Mouse (Mus musculus): Measurements from ENCODE around the gene Wdr90. TPM values are rescaled to one million over a fixed set of nuclear protein-coding genes. Genes with fewer than 3 reads are reported as not detected.
A peak's percentile ranks its signal among the peaks of the same experiment; 100 is the strongest.

Wdr90 gene
- polyA plus RNA-seq, 1 experiment from 2014 or later = 25.7 TPM

DNA sequence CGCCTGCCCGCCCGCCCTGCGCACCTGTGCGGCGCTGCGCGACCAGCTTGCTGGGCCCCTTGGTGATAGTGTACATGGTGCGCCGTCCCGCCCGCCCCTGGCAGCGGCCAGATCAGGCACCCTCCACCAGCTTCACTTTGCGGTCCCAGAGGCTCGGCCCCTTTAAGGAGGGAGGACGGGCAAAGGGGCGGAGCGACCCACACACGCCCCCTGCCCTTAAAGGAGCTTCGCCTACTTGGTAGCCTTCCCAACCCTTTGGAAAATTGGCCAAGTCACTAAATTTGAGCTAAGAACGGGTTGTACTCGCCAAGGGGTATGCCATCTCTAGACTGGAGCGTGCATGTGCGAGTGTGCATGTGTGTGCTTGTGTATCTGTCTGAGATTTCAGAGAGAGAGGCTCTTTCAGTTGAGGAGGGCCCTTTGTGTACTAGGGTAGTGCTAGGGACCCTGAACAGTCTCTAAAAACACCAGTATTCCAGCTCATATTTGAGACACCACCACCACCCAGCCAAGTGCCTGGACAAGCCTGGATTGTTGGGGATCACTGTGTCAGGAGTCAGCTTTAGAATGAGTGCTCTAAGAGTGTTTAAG is 7.4 kb upstream of the Wdr90 start, which contains the start of gene Mcrip2:
Mcrip2 (minus strand) TSS at position 164 of the 591 bp plus-strand sequence.
- ATAC-seq (replicated peaks; ENCODE audit: low FRiP score) (peak; percentile 83), DNase-seq (ENCODE audit: low spot score) (peak; percentile 84)
- Histone ChIP-seq H3K4me2 (peak within 1 kb of the TSS; percentile 93), H3K36me3 (ENCODE audit: control insufficient read depth, insufficient read depth, low read length) (peaks cover 7% of the 10 kb centered on the region; the same call in 1 of the 2 replicates), H3K27me3 (replicated peaks; ENCODE audit: control insufficient read depth, insufficient read depth, low read length) (no peaks in the 10 kb centered on the region), H3K4me3 (ENCODE audit: low read depth, low read length) (peak within 1 kb of the TSS; percentile 86), H3K9ac (ENCODE audit: low read depth, low read length) (peak within 1 kb of the TSS; percentile 82), H3K4me1 (replicated peaks; ENCODE audit: control insufficient read depth, insufficient read depth, low read length) (peaks cover 14% of the 10 kb centered on the region), H3K9me3 (ENCODE audit: control insufficient read depth, low read length) (no peaks in the 10 kb centered on the region), H3K27ac (ENCODE audit: low read depth, low read length) (peak within 1 kb of the TSS; percentile 70)
- under 1% methylated on average over 24 of the region's 24 CpGs for WGBS

DNA sequence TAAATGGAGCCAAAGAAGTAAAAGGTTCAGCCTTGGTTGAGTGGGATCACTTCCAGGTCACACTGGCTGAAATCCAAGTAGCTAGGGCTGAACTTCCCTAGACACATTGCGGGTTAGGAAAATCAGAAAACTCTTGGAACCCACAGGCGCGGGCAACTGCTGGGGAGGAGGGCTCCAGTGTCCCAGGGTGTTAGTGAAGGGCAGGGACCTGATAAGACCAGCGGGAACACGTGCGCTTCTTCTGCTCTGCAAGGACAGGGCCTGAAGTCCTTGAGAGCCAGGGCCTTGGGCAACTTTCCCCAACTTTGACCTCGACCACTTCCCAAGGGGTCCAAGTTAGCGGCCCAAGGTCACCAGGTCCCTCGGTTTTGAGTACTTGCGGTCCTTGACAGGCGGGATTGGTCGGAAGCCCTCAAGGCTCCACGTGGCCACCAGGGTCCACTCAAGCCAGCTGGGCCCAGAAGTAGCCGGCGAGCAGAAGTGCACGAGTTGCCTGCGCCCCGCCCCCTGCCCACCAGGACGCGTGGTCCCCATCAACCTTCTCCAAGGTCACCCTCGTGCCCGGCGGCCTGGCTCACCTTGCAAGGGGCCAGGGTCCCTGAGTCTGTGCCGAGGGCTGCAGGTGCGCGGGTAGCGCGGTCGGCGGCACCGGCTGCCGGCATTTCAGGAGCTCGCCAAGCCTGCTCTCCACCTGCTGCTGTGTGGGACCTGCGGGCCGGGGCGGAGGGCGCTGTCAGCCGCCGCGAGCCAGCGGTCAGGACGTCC is 6.7 kb upstream of the Wdr90 start:
- H3K27ac ChIP-seq (ENCODE audit: low read depth, low read length) = peak overlapping the region; percentile 70
- peak; percentile 73 for DNase-seq (ENCODE audit: low spot score)
- under 1% methylated on average over 42 of the region's 42 CpGs for WGBS

DNA sequence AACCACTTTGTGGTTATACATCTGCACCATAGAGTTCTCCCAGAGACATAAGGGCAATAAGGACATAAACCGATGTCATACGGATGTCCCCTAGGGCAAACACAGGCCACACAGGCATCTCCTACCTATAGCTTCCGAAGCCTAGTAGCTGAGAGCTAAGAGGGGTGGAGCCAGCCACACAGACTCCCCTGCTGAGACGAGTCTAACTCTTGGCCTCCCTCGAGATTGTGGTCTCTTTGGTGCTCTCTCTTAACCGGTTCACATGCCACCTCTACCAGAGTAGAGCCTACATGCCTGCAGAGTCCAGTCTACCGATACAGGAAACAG is 6.2 kb upstream of the Wdr90 start:
- Histone ChIP-seq H3K36me3 (ENCODE audit: control insufficient read depth, insufficient read depth, low read length) (peaks cover 9% of the 10 kb centered on the region; the same call in 1 of the 2 replicates), H3K27me3 (replicated peaks; ENCODE audit: control insufficient read depth, insufficient read depth, low read length) (no peaks in the 10 kb centered on the region), H3K4me1 (replicated peaks; ENCODE audit: control insufficient read depth, insufficient read depth, low read length) (peaks cover 15% of the 10 kb centered on the region), H3K27ac (ENCODE audit: low read depth, low read length) (peak overlapping the region; percentile 70), H3K9me3 (ENCODE audit: control insufficient read depth, low read length) (no peaks in the 10 kb centered on the region), H3K9ac (ENCODE audit: low read depth, low read length) (peak overlapping the region; percentile 82), H3K4me2 (peak overlapping the region; percentile 93), H3K4me3 (ENCODE audit: low read depth, low read length) (peak overlapping the region; percentile 86)
- DNase-seq (ENCODE audit: low spot score) (no peak), ATAC-seq (replicated peaks; ENCODE audit: low FRiP score) (peak; percentile 64)
- WGBS = 10% methylated on average over 7 of the region's 7 CpGs

More for the DNA sequence above, 6.7 kb upstream of the Wdr90 start:
- Histone ChIP-seq H3K9me3 (ENCODE audit: control insufficient read depth, low read length) (no peaks in the 10 kb centered on the region), H3K4me2 (peak overlapping the region; percentile 93), H3K4me1 (replicated peaks; ENCODE audit: control insufficient read depth, insufficient read depth, low read length) (peaks cover 14% of the 10 kb centered on the region), H3K9ac (ENCODE audit: low read depth, low read length) (peak overlapping the region; percentile 82), H3K4me3 (ENCODE audit: low read depth, low read length) (peak overlapping the region; percentile 86), H3K36me3 (ENCODE audit: control insufficient read depth, insufficient read depth, low read length) (peaks cover 8% of the 10 kb centered on the region; the same call in 1 of the 2 replicates), H3K27me3 (replicated peaks; ENCODE audit: control insufficient read depth, insufficient read depth, low read length) (no peaks in the 10 kb centered on the region)
- peak; percentile 68 for ATAC-seq (replicated peaks; ENCODE audit: low FRiP score)

DNA sequence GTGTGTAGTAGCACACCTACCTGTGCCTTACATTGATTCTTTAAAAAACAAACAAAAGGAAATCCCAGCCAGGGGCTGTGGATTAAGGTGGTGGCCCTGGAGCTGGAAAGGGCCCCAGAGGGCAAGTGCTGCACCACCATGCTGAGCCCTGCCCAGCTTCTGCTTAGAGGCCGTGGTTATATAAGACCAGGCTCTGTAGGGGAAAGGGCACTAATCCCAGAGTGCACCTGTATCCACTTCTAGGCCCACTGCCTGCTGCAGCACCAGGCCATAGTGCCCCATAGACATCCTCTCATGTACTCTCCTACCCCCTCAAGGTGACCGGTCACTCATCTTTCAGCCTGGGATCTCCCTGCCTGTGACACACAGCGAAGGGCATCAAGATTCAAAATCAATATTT is 4.9 kb upstream of the Wdr90 start:
- Histone ChIP-seq H3K9ac (ENCODE audit: low read depth, low read length) (no peak overlapping the region), H3K4me1 (replicated peaks; ENCODE audit: control insufficient read depth, insufficient read depth, low read length) (peaks cover 24% of the 10 kb centered on the region), H3K27ac (ENCODE audit: low read depth, low read length) (no peak overlapping the region), H3K27me3 (replicated peaks; ENCODE audit: control insufficient read depth, insufficient read depth, low read length) (no peaks in the 10 kb centered on the region), H3K36me3 (ENCODE audit: control insufficient read depth, insufficient read depth, low read length) (peaks cover 9% of the 10 kb centered on the region; the same call in 1 of the 2 replicates), H3K9me3 (ENCODE audit: control insufficient read depth, low read length) (no peaks in the 10 kb centered on the region), H3K4me2 (peak overlapping the region; percentile 9; the same call in 1 of the 2 replicates), H3K4me3 (ENCODE audit: low read depth, low read length) (no peak overlapping the region; the same call in 1 of the 2 replicates)
- no peak for DNase-seq (ENCODE audit: low spot score)
- 95% methylated on average over 3 of the region's 3 CpGs for WGBS
- no peak for ATAC-seq (replicated peaks; ENCODE audit: low FRiP score)

DNA sequence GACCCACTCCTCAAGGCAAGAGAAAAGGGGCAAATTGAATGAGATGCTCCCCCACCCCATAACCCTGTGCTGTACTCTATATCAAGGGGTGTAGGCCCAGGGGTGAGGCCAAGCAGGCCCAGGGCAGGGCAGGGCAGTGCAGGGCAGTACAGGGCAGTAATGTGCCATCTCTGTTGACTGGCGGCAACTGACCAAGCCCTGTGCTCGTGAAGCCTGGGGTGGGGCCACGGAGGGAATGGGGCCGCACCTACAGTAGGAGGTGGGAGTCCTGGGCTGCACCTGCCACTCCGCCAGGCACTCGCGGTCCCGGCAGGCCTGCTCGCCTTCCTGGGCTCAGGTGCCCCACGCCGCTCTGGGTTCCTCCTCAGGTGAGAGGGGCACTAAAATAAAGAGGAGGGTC is 4.0 kb upstream of the Wdr90 start:
- Histone ChIP-seq H3K36me3 (ENCODE audit: control insufficient read depth, insufficient read depth, low read length) (peaks cover 9% of the 10 kb centered on the region; the same call in 1 of the 2 replicates), H3K4me2 (no peak overlapping the region), H3K4me3 (ENCODE audit: low read depth, low read length) (no peak overlapping the region; the same call in 1 of the 2 replicates), H3K27me3 (replicated peaks; ENCODE audit: control insufficient read depth, insufficient read depth, low read length) (no peaks in the 10 kb centered on the region), H3K9ac (ENCODE audit: low read depth, low read length) (no peak overlapping the region), H3K27ac (ENCODE audit: low read depth, low read length) (no peak overlapping the region), H3K4me1 (replicated peaks; ENCODE audit: control insufficient read depth, insufficient read depth, low read length) (peaks cover 30% of the 10 kb centered on the region), H3K9me3 (ENCODE audit: control insufficient read depth, low read length) (no peaks in the 10 kb centered on the region)
- WGBS = 90% methylated on average over 11 of the region's 11 CpGs
- ATAC-seq (replicated peaks; ENCODE audit: low FRiP score) (no peak), DNase-seq (ENCODE audit: low spot score) (no peak)

DNA sequence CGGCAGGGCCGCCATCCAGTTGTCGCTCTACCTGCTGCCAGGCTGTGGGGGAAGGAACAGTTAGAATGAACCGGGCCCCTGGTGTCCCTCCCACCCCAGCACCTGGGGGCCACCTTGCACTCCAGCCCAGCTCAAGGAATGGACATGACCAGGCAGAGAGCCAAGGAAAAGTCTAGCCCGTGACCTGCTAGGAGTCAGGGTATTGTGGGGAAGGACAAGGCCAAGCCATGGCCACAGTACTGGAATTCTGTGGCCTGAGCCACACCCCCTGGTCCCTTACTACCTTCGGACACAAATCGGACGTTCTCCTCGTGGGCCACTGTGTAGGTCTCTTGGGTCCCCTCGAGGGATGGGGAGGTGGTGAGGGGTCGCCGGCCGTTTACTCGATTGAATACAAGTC is 3.0 kb upstream of the Wdr90 start:
- Histone ChIP-seq H3K9me3 (ENCODE audit: control insufficient read depth, low read length) (no peaks in the 10 kb centered on the region), H3K4me1 (replicated peaks; ENCODE audit: control insufficient read depth, insufficient read depth, low read length) (peaks cover 32% of the 10 kb centered on the region), H3K9ac (ENCODE audit: low read depth, low read length) (no peak overlapping the region), H3K4me2 (no peak overlapping the region), H3K4me3 (ENCODE audit: low read depth, low read length) (no peak overlapping the region), H3K36me3 (ENCODE audit: control insufficient read depth, insufficient read depth, low read length) (peaks cover 9% of the 10 kb centered on the region; the same call in 1 of the 2 replicates), H3K27ac (ENCODE audit: low read depth, low read length) (no peak overlapping the region), H3K27me3 (replicated peaks; ENCODE audit: control insufficient read depth, insufficient read depth, low read length) (no peaks in the 10 kb centered on the region)
- DNase-seq (ENCODE audit: low spot score) (no peak), ATAC-seq (replicated peaks; ENCODE audit: low FRiP score) (no peak)
- WGBS = 92% methylated on average over 14 of the region's 14 CpGs

DNA sequence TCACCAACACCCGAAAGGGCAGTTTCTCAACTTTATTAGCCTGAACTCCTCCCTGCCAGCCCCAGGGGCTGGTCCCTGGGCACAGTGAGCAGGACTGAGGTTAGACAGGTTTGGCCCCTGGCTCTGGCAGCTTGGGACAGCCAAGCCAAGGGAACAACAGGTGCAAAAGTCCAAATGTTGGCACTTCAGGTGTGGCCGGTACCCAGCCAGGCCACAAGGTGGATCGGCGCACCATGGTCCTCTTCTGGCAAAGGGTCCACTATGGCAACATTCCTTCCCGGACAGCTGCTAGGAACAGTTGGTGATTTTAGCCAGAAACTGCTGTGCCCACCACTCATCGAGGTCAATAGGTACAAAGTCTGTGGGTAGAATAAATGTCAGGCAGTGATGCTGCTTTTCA is 2.4 kb upstream of the Wdr90 start:
- H3K36me3 ChIP-seq (ENCODE audit: control insufficient read depth, insufficient read depth, low read length) = peaks cover 9% of the 10 kb centered on the region; the same call in 1 of the 2 replicates
- H3K27ac ChIP-seq (ENCODE audit: low read depth, low read length) = no peak overlapping the region
- H3K9ac ChIP-seq (ENCODE audit: low read depth, low read length) = no peak overlapping the region
- no peak overlapping the region for H3K4me3 ChIP-seq (ENCODE audit: low read depth, low read length)
- ATAC-seq (replicated peaks; ENCODE audit: low FRiP score) (no peak), DNase-seq (ENCODE audit: low spot score) (no peak)
- H3K4me1 ChIP-seq (replicated peaks; ENCODE audit: control insufficient read depth, insufficient read depth, low read length) = peaks cover 27% of the 10 kb centered on the region
- no peak overlapping the region for H3K4me2 ChIP-seq
- H3K27me3 ChIP-seq (replicated peaks; ENCODE audit: control insufficient read depth, insufficient read depth, low read length) = no peaks in the 10 kb centered on the region
- 90% methylated on average over 6 of the region's 6 CpGs for WGBS
- no peaks in the 10 kb centered on the region for H3K9me3 ChIP-seq (ENCODE audit: control insufficient read depth, low read length)

DNA sequence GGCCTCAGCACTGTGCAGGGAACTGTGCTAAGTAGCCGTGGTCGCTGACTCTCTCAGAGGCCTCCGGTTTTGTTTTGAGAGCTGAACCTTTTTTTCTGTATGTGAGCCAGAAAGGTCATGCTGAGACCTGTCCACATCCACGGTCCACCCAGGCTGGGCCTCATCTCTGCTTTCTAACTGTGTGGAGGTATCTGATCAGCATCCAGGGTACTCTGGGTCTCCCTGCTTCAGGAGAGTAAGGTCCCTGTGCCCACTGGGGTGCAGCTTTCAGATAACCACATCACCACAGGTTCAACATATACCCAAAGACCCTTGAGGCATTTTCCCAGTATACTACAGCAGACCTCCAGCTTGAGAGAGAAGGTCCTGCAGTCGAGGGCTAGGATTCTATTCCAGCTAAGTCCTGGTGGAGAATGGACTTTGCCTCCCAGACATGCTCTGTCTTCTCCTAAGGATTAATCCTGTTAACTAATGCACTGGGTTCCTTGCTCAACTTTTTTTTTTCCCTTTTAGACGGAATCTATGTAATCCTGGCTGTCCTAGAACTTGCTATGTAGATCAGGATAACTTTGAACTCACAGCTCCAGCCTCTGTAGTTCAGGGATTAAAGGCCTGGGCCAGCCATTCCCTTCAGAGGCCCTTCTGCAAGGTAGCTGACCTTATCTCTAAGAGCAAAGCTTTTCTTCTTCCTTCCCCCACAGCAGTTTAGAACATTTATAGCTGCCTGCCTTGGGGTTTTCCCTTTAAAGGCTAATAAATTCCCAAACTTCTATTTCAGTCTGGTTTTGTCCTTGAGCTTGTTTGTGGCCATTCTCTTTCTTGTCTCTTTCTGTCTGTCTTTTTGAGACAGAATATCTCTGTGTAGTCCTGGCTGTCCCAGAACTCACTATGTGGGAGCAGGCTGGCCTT is 657 bp upstream of the Wdr90 start:
- no peaks in the 10 kb centered on the region for H3K27me3 ChIP-seq (replicated peaks; ENCODE audit: control insufficient read depth, insufficient read depth, low read length)
- H3K4me3 ChIP-seq (ENCODE audit: low read depth, low read length) = peak overlapping the region; percentile 65
- H3K36me3 ChIP-seq (ENCODE audit: control insufficient read depth, insufficient read depth, low read length) = peaks cover 9% of the 10 kb centered on the region; the same call in 1 of the 2 replicates
- ATAC-seq (replicated peaks; ENCODE audit: low FRiP score) = peak; percentile 21
- H3K4me2 ChIP-seq = peak overlapping the region; percentile 91
- 15% methylated on average over 6 of the region's 6 CpGs for WGBS
- H3K27ac ChIP-seq (ENCODE audit: low read depth, low read length) = peak overlapping the region; percentile 80
- H3K9me3 ChIP-seq (ENCODE audit: control insufficient read depth, low read length) = no peaks in the 10 kb centered on the region
- H3K4me1 ChIP-seq (replicated peaks; ENCODE audit: control insufficient read depth, insufficient read depth, low read length) = peaks cover 19% of the 10 kb centered on the region
- peak overlapping the region; percentile 83 for H3K9ac ChIP-seq (ENCODE audit: low read depth, low read length)
- no peak for DNase-seq (ENCODE audit: low spot score)
